Mouse (Mus musculus): Measurements from ENCODE around the gene Syngr2. TPM values are rescaled to one million over a fixed set of nuclear protein-coding genes. Genes with fewer than 3 reads are reported as not detected.

The Syngr2 gene
- polyA plus RNA-seq, 1 experiment from 2014 or later, result 13.1 TPM

DNA sequence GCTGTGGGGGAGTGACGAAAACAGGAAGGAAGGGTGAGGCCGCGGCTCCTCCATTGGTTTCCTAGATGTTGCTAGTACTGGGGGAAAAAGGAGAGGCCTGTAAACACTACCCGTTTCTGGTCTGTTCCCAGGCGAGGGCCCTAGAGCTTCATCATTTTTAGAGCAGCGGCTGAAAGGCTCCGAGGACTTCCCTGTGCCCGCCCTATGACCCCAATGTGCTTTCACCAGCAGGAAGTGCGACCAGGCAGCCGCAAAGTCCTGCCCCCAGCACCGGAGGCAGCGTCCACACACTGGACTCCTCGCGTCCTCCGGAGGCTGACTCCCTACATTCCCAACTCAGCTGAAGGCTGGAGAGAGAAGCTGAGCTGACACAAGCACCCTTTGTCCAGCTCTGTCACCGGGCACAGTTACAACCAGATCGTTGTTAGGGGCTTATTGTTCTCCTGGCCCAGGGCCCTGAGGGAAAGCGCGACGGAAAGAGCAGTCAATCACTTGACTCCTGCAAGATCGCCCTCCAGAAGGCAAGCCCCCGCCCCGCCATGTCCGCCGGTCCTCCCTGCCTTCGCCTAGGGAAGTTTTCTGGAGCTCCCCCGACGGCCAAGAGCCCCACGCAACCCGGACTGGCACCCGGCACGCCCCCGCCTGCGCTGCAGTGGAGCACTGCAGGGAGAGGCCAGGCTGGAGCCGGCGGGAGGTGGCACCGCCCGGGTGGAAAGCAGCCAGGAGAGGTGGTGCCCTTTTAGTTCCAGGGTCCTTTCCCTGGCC, 29.9 kb upstream of the Syngr2 start:
- Histone ChIP-seq H3K4me2 (ENCODE audit: low read length) (peak overlapping the region; percentile 47), H3K4me1 (replicated peaks; ENCODE audit: control insufficient read depth, insufficient read depth, low read length) (peaks cover 26% of the 10 kb centered on the region), H3K9ac (replicated peaks; ENCODE audit: low read depth, low read length) (peak overlapping the region; percentile 40), H3K4me3 (replicated peaks; ENCODE audit: low read length) (peak overlapping the region; percentile 19), H3K27ac (ENCODE audit: low read length) (peak overlapping the region; percentile 9; the same call in 1 of the 2 replicates), H3K36me3 (ENCODE audit: control insufficient read depth, insufficient read depth) (no peaks in the 10 kb centered on the region), H3K27me3 (replicated peaks; ENCODE audit: control insufficient read depth, insufficient read depth, low read length) (peaks cover 29% of the 10 kb centered on the region), H3K9me3 (ENCODE audit: control insufficient read depth, low read length) (no peaks in the 10 kb centered on the region)
- WGBS, result 5% methylated on average over 38 of the region's 38 CpGs
- peak; percentile 16; the same call in 1 of the 2 replicates for ATAC-seq

DNA sequence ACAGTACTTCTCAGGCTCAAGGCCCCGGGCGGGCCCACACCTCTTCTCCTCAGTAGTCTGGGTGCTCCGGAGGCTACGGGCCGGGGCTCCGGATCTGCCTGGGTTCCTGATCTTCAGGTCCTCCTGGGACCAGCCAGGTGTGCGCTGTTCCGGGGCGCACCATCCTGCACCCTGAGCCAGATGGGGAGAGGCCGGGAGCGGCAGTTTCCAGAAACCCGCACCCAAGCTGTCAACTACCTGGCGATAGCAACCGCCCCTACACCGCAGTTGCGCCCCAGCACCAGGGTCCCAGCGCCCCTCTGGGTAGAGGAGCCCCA, 29.3 kb upstream of the Syngr2 start:
- Histone ChIP-seq H3K4me1 (replicated peaks; ENCODE audit: control insufficient read depth, insufficient read depth, low read length) (peaks cover 26% of the 10 kb centered on the region), H3K27ac (ENCODE audit: low read length) (no peak overlapping the region; the same call in 1 of the 2 replicates), H3K4me2 (ENCODE audit: low read length) (peak overlapping the region; percentile 47), H3K4me3 (replicated peaks; ENCODE audit: low read length) (peak overlapping the region; percentile 19), H3K36me3 (ENCODE audit: control insufficient read depth, insufficient read depth) (no peaks in the 10 kb centered on the region), H3K27me3 (replicated peaks; ENCODE audit: control insufficient read depth, insufficient read depth, low read length) (peaks cover 29% of the 10 kb centered on the region), H3K9me3 (ENCODE audit: control insufficient read depth, low read length) (no peaks in the 10 kb centered on the region), H3K9ac (replicated peaks; ENCODE audit: low read depth, low read length) (peak overlapping the region; percentile 40)
- WGBS, result under 1% methylated on average over 17 of the region's 17 CpGs
- 0 out of 2 replicates have a peak, but pooled peaks have one; percentile 5 for ATAC-seq

DNA sequence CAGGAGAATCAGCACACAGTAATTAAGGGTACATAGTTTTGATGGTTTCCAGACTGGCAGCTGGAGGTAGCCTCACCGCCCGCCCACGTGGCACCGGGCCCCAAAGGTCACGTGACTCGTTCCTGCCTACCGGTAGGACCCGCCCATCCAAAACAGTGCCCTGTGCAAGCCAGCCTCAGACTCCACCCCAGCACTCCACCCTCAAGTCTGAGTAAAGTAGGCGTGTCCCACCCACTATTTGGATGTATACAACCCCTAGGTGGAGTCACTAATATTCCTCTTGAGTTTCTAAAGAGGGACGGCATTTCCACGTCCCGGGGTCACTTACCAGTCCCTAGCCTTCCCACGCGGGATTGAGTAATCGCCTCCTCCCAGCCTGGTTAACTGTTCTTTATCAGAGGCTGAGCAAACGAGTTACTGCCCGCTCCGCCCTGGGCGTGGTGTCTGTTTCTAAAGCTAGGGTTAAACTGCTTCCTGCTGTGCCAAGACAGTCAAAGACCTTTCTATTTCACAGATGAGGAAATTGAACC, 28.8 kb upstream of the Syngr2 start:
- Histone ChIP-seq H3K27ac (ENCODE audit: low read length) (no peak overlapping the region), H3K4me3 (replicated peaks; ENCODE audit: low read length) (peak overlapping the region; percentile 19), H3K36me3 (ENCODE audit: control insufficient read depth, insufficient read depth) (no peaks in the 10 kb centered on the region), H3K9me3 (ENCODE audit: control insufficient read depth, low read length) (no peaks in the 10 kb centered on the region), H3K27me3 (replicated peaks; ENCODE audit: control insufficient read depth, insufficient read depth, low read length) (peaks cover 29% of the 10 kb centered on the region), H3K9ac (replicated peaks; ENCODE audit: low read depth, low read length) (no peak overlapping the region), H3K4me1 (replicated peaks; ENCODE audit: control insufficient read depth, insufficient read depth, low read length) (peaks cover 26% of the 10 kb centered on the region), H3K4me2 (ENCODE audit: low read length) (peak overlapping the region; percentile 47)
- ATAC-seq, result no peak
- WGBS, result 3% methylated on average over 19 of the region's 19 CpGs

DNA sequence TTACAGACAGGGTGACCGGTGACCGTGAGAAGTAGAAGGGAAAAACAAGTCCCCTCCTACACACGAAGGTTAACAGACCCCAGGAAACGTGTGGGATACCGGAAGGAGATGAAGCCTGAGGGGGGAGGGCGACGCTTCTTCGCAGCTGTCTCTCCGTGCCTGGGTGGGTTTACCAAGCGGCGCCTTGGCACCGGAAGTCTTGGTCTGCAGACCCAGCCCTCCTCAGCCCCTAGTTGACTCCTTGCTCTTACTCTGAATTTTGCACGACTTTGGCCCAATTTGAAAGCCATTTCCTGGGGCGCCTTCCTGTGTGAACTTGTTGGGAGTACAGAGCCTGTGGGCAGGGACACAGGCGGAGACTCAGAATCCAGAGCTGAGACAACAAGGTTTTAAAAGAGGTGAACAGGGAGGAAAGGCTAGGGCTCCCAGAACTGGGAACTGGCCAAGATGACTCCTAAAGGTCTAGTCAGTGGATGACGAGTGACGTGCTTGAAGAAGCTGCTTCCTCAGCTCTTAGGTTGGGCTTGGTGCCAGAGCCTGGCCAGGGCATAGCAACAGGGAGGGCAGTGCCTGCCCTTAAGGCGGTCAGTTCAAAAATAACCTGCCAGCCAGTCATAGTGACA, 28.2 kb upstream of the Syngr2 start:
- WGBS, result 21% methylated on average over 18 of the region's 18 CpGs
- no peak overlapping the region for H3K4me2 ChIP-seq (ENCODE audit: low read length)
- no peak overlapping the region for H3K27ac ChIP-seq (ENCODE audit: low read length)
- no peaks in the 10 kb centered on the region for H3K36me3 ChIP-seq (ENCODE audit: control insufficient read depth, insufficient read depth)
- ATAC-seq, result no peak
- H3K4me1 ChIP-seq (replicated peaks; ENCODE audit: control insufficient read depth, insufficient read depth, low read length), result peaks cover 26% of the 10 kb centered on the region
- peaks cover 29% of the 10 kb centered on the region for H3K27me3 ChIP-seq (replicated peaks; ENCODE audit: control insufficient read depth, insufficient read depth, low read length)
- no peak overlapping the region for H3K4me3 ChIP-seq (replicated peaks; ENCODE audit: low read length)
- H3K9me3 ChIP-seq (ENCODE audit: control insufficient read depth, low read length), result no peaks in the 10 kb centered on the region
- no peak overlapping the region for H3K9ac ChIP-seq (replicated peaks; ENCODE audit: low read depth, low read length)

DNA sequence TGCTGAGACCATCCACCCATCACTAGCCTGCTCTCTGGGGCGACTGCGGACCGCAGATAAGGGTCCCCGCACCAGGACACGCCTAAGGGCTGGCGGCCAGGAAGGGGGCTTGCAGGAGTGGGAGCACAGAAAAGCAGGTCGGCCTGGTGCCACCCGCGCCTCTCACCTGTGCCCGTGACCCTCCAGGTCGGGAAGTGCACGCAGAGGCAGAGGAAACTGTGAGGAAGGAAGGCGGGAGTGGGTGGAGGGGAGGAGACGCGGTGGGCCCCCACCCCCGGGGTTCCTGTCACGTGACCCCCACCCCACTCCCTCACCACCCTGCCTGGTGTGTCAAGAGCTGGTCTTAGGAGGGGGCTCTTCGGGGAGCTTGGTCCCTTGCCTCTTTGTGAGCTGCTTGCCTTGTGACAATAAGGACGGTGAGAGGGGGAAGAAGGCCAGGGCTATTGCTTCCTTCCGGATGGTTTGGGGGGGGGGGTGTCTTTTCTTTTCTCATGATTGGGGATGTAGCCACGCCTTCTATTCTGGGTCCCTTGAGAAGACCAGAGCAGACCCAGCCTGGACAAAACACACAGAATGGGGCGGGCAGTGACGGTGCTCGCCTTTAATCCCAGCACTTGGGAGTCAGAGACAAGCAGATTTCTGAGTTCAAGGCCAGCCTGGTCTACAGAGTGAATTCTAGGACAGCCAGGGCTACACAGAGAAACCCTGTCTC, 27.3 kb upstream of the Syngr2 start, which contains the start of the genes Tmc8 and Tmc6:
Gene Tmc8 (plus strand): TSS at position 84 of the 712 bp plus-strand sequence.
Gene Tmc6 (minus strand): TSS at position 206 of the 712 bp plus-strand sequence.
- H3K9me3 ChIP-seq (ENCODE audit: control insufficient read depth, low read length), result no peaks in the 10 kb centered on the region
- peak within 1 kb of the TSS; percentile 54 for H3K9ac ChIP-seq (replicated peaks; ENCODE audit: low read depth, low read length)
- WGBS, result 49% methylated on average over 24 of the region's 24 CpGs
- ATAC-seq, result no peak
- H3K27ac ChIP-seq (ENCODE audit: low read length), result no peak within 1 kb of the TSS
- H3K4me1 ChIP-seq (replicated peaks; ENCODE audit: control insufficient read depth, insufficient read depth, low read length), result peaks cover 26% of the 10 kb centered on the region
- H3K4me2 ChIP-seq (ENCODE audit: low read length), result peak within 1 kb of the TSS; percentile 61
- no peaks in the 10 kb centered on the region for H3K36me3 ChIP-seq (ENCODE audit: control insufficient read depth, insufficient read depth)
- peaks cover 29% of the 10 kb centered on the region for H3K27me3 ChIP-seq (replicated peaks; ENCODE audit: control insufficient read depth, insufficient read depth, low read length)
- H3K4me3 ChIP-seq (replicated peaks; ENCODE audit: low read length), result peak within 1 kb of the TSS; percentile 39

DNA sequence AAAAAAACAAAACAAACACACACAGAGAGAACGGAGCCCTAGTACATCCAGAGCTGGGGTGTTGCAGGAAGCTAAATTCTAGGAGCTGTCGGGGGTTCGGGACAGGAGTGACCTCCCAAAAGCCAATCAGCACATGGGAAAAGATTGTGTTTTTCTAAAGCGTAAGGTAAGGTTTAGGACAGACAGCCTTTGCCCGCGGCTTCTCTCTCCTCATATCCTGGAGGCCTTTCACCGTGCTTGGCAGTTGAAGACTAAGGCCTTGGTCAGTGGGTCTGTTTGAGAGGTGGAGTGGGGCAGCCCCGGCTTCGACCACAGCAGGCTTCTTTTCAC, 26.8 kb upstream of the Syngr2 start:
- Histone ChIP-seq H3K4me1 (replicated peaks; ENCODE audit: control insufficient read depth, insufficient read depth, low read length) (peaks cover 26% of the 10 kb centered on the region), H3K27me3 (replicated peaks; ENCODE audit: control insufficient read depth, insufficient read depth, low read length) (peaks cover 29% of the 10 kb centered on the region), H3K4me2 (ENCODE audit: low read length) (peak overlapping the region; percentile 61), H3K4me3 (replicated peaks; ENCODE audit: low read length) (peak overlapping the region; percentile 39), H3K36me3 (ENCODE audit: control insufficient read depth, insufficient read depth) (no peaks in the 10 kb centered on the region), H3K27ac (ENCODE audit: low read length) (no peak overlapping the region), H3K9me3 (ENCODE audit: control insufficient read depth, low read length) (no peaks in the 10 kb centered on the region), H3K9ac (replicated peaks; ENCODE audit: low read depth, low read length) (peak overlapping the region; percentile 54)
- no peak for ATAC-seq
- WGBS, result 57% methylated on average over 9 of the region's 9 CpGs

DNA sequence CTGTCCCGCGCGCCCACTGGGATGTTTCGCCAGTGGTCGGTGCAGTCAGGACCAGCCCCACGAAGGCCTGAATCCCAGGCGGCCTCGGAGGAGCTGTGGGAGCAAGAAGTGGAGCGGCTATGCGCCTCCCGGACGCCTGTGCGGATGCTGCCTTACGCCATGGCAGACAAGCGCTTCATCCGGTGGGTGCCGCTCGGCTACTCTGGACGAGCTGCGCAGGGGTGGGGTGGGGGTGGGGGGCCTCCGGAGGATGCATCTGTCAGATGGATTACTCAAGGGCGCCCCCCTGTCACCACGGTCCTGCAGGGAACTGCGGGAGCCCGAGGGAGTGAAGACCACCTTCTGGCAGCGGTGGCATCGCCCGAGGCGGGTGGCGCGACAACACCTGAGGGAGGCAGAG, 26.4 kb upstream of the Syngr2 start:
- Histone ChIP-seq H3K9me3 (ENCODE audit: control insufficient read depth, low read length) (no peaks in the 10 kb centered on the region), H3K4me3 (replicated peaks; ENCODE audit: low read length) (peak overlapping the region; percentile 39), H3K27ac (ENCODE audit: low read length) (no peak overlapping the region), H3K4me1 (replicated peaks; ENCODE audit: control insufficient read depth, insufficient read depth, low read length) (peaks cover 26% of the 10 kb centered on the region), H3K36me3 (ENCODE audit: control insufficient read depth, insufficient read depth) (no peaks in the 10 kb centered on the region), H3K27me3 (replicated peaks; ENCODE audit: control insufficient read depth, insufficient read depth, low read length) (peaks cover 29% of the 10 kb centered on the region), H3K4me2 (ENCODE audit: low read length) (peak overlapping the region; percentile 61), H3K9ac (replicated peaks; ENCODE audit: low read depth, low read length) (peak overlapping the region; percentile 54)
- ATAC-seq, result peak; percentile 53
- 4% methylated on average over 29 of the region's 31 CpGs for WGBS

DNA sequence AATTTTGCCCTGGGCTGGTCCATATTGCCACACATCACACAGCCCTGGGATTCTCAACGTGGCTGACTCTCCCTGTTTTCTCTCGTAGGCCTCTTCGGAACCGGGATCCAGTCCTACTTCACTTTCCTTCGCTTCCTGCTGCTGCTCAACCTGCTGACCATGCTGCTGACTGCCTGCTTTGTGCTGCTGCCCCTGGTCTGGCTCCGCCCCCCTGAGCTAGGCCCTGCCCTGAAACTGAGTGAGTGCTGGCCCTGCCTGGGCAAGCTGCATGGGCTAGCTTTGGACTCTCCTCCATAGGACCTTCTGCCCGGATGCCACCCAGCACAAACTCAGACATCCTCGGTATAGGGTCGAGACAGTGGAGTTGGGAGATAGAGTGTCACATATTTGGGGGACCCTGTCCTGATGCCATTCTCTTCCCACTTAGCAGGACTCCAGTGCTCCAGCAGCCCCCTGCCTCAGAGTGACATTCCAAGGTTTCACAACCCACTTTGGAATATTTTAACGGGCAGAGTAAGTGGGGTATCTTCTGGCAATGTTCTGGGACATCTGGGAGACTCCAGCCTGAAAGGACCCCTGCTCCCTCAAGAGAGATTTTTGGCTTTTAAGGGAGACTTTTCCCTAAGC, 25.7 kb upstream of the Syngr2 start:
- Histone ChIP-seq H3K9me3 (ENCODE audit: control insufficient read depth, low read length) (no peaks in the 10 kb centered on the region), H3K4me2 (ENCODE audit: low read length) (0 out of 2 replicates have a peak overlapping the region, but pooled peaks have one; percentile 61), H3K4me1 (replicated peaks; ENCODE audit: control insufficient read depth, insufficient read depth, low read length) (peaks cover 26% of the 10 kb centered on the region), H3K4me3 (replicated peaks; ENCODE audit: low read length) (no peak overlapping the region), H3K36me3 (ENCODE audit: control insufficient read depth, insufficient read depth) (no peaks in the 10 kb centered on the region), H3K27me3 (replicated peaks; ENCODE audit: control insufficient read depth, insufficient read depth, low read length) (peaks cover 28% of the 10 kb centered on the region), H3K9ac (replicated peaks; ENCODE audit: low read depth, low read length) (peak overlapping the region; percentile 54; the same call in 1 of the 2 replicates), H3K27ac (ENCODE audit: low read length) (no peak overlapping the region)
- ATAC-seq, result no peak
- 33% methylated on average over 10 of the region's 10 CpGs for WGBS
